Mouse (Mus musculus) heart, postnatal 10 days (tissue): ENCODE measurements around the gene Zfp800. TPM values are rescaled to one million over a fixed set of nuclear protein-coding genes. Genes with fewer than 3 reads are reported as not detected.

Experiments
- DNase-seq, 2 experiments: peaks; one replicate each; pipeline ENCODE4 v3.0.0; 2021
- intact Hi-C: fragments of 180-260 bp; cut with DNase I; formaldehyde crosslinking; loops from one replicate; pipeline ENCODE4 v1.15.1; 2025
- total RNA-seq, 2 experiments: library from RNA; stranded (reverse); gene quantifications; 2 replicates each; pipeline ENCODE4 v1.2.3; 2021

Zfp800 gene
- total RNA-seq, 2 experiments from 2014 or later, result 12.2 TPM

GRCm38 (mm10) chr6:28319648-28320270 lies 78.0 kb downstream of the Zfp800 start:
- DNase-seq, result no peak
- intact Hi-C loops, result no loop called here

GRCm38 (mm10) chr6:28318820-28319573 lies 78.8 kb downstream of the Zfp800 start:
- DNase-seq, result no peak
- intact Hi-C loops, result no loop called here

GRCm38 (mm10) chr6:28315208-28315607 lies 82.6 kb downstream of the Zfp800 start:
- no peak for DNase-seq
- intact Hi-C loops, result no loop called here

- DNase-seq, result no peak
- intact Hi-C loops, result no loop called here
These were observed 85.7 kb downstream of the Zfp800 start for GRCm38 (mm10) chr6:28312067-28312466.

GRCm38 (mm10) chr6:28309692-28310091 lies 88.1 kb downstream of the Zfp800 start:
- peak; percentile 28 to 30 for DNase-seq
- intact Hi-C loops, result loop anchor here (1.0 to 5.0 kb wide), 2 partner anchors 151 to 713 kb away; no protein-coding TSS in a partner anchor

- no peak for DNase-seq
- intact Hi-C loops, result loop anchor here (1.0 to 5.0 kb wide), 2 partner anchors 151 to 713 kb away; no protein-coding TSS in a partner anchor
These were observed 88.9 kb downstream of the Zfp800 start for GRCm38 (mm10) chr6:28308929-28309328.

- intact Hi-C loops, result loop anchor here (5.0 kb wide), 1 partner anchor 716 kb away; no protein-coding TSS in a partner anchor
- no peak for DNase-seq
These were observed 91.1 kb downstream of the Zfp800 start for GRCm38 (mm10) chr6:28306702-28307101.

- intact Hi-C loops, result no loop called here
- no peak for DNase-seq
These were observed 101.5 kb downstream of the Zfp800 start for GRCm38 (mm10) chr6:28296306-28296705.

GRCm38 (mm10) chr6:28295581-28295980 lies 102.2 kb downstream of the Zfp800 start:
- intact Hi-C loops, result no loop called here
- no peak for DNase-seq

GRCm38 (mm10) chr6:28292810-28293209 lies 105.0 kb downstream of the Zfp800 start:
- no peak for DNase-seq
- intact Hi-C loops, result no loop called here

GRCm38 (mm10) chr6:28279886-28280285 lies 117.9 kb downstream of the Zfp800 start:
- no peak for DNase-seq
- intact Hi-C loops, result no loop called here

- intact Hi-C loops, result loop anchor here (5.0 kb wide), 2 partner anchors 160 to 195 kb away; partner anchors contain the start of gene Arf5
- DNase-seq, result no peak
These were observed 135.6 kb downstream of the Zfp800 start for GRCm38 (mm10) chr6:28262198-28262621.

- DNase-seq, result peak; percentile 92 to 94
These were observed 136.3 kb downstream of the Zfp800 start for GRCm38 (mm10) chr6:28261307-28262197.

GRCm38 (mm10) chr6:28260425-28261191 lies 137.2 kb downstream of the Zfp800 start:
- peak; percentile 30 to 44 for DNase-seq
- intact Hi-C loops, result loop anchor here (5.0 kb wide), 2 partner anchors 162 to 197 kb away; partner anchors contain the start of gene Arf5

More at GRCm38 (mm10) chr6:28261307-28262197, 136.3 kb downstream of the Zfp800 start:
- intact Hi-C loops, result loop anchor here (5.0 kb wide), 2 partner anchors 161 to 196 kb away; partner anchors contain the start of gene Arf5

GRCm38 (mm10) chr6:28259750-28260149 lies 138.1 kb downstream of the Zfp800 start:
- intact Hi-C loops, result loop anchor here (5.0 kb wide), 2 partner anchors 163 to 198 kb away; partner anchors contain the start of gene Arf5
- DNase-seq, result no peak

- no peak for DNase-seq
- intact Hi-C loops, result no loop called here
These were observed 139.4 kb downstream of the Zfp800 start for GRCm38 (mm10) chr6:28258440-28258839.

- intact Hi-C loops, result no loop called here
- DNase-seq, result no peak
These were observed 140.0 kb downstream of the Zfp800 start for GRCm38 (mm10) chr6:28257772-28258171.

GRCm38 (mm10) chr6:28252790-28253189 lies 145.0 kb downstream of the Zfp800 start:
- intact Hi-C loops, result no loop called here
- no peak for DNase-seq

GRCm38 (mm10) chr6:28248211-28248610 lies 149.6 kb downstream of the Zfp800 start:
- intact Hi-C loops, result no loop called here

More at GRCm38 (mm10) chr6:28248211-28248610, 149.6 kb downstream of the Zfp800 start:
- no peak for DNase-seq
